Mouse (Mus musculus): Measurements from ENCODE around the gene Bzw2.

Bzw2 gene

GRCm38 (mm10) chr12:36135409-36135808, 22.5 kb downstream of the Bzw2 start:
- in situ Hi-C loops (cut with MboI): no loop called here

GRCm38 (mm10) chr12:36134111-36134510, 23.8 kb downstream of the Bzw2 start:
- in situ Hi-C loops (cut with MboI): no loop called here

GRCm38 (mm10) chr12:36133547-36133946, 24.3 kb downstream of the Bzw2 start:
- in situ Hi-C loops (cut with MboI): no loop called here

- in situ Hi-C loops (cut with MboI): no loop called here
Measured at GRCm38 (mm10) chr12:36132668-36133067, 25.2 kb downstream of the Bzw2 start.

GRCm38 (mm10) chr12:36132254-36132653, 25.6 kb downstream of the Bzw2 start:
- in situ Hi-C loops (cut with MboI): no loop called here

- in situ Hi-C loops (cut with MboI): no loop called here
Measured at GRCm38 (mm10) chr12:36129826-36130225, 28.1 kb downstream of the Bzw2 start.

GRCm38 (mm10) chr12:36126049-36126448, 31.8 kb downstream of the Bzw2 start:
- in situ Hi-C loops (cut with MboI): no loop called here

GRCm38 (mm10) chr12:36119244-36119643, 38.6 kb downstream of the Bzw2 start:
- in situ Hi-C loops (cut with MboI): no loop called here

GRCm38 (mm10) chr12:36117161-36117560, 40.7 kb downstream of the Bzw2 start:
- in situ Hi-C loops (cut with MboI): no loop called here

- in situ Hi-C loops (cut with MboI): no loop called here
Measured at GRCm38 (mm10) chr12:36112081-36112480, 45.8 kb downstream of the Bzw2 start.

- in situ Hi-C loops (cut with MboI): no loop called here
Measured at GRCm38 (mm10) chr12:36111110-36111509, 46.8 kb downstream of the Bzw2 start.

GRCm38 (mm10) chr12:36110457-36110856, 47.4 kb downstream of the Bzw2 start:
- in situ Hi-C loops (cut with MboI): no loop called here

GRCm38 (mm10) chr12:36108442-36108841, 49.4 kb downstream of the Bzw2 start:
- in situ Hi-C loops (cut with MboI): no loop called here

- in situ Hi-C loops (cut with MboI): no loop called here
Measured at GRCm38 (mm10) chr12:36103592-36103910, 54.3 kb downstream of the Bzw2 start.

GRCm38 (mm10) chr12:36102733-36103591, 54.9 kb downstream of the Bzw2 start:
- in situ Hi-C loops (cut with MboI): no loop called here

- in situ Hi-C loops (cut with MboI): no loop called here
Measured at GRCm38 (mm10) chr12:36095371-36095880, 62.5 kb downstream of the Bzw2 start.

- in situ Hi-C loops (cut with MboI): no loop called here
Measured at GRCm38 (mm10) chr12:36093081-36093670, 64.7 kb downstream of the Bzw2 start.

GRCm38 (mm10) chr12:36091964-36092363, 65.9 kb downstream of the Bzw2 start:
- in situ Hi-C loops (cut with MboI): no loop called here

GRCm38 (mm10) chr12:36089221-36089620, 68.7 kb downstream of the Bzw2 start:
- in situ Hi-C loops (cut with MboI): no loop called here

GRCm38 (mm10) chr12:36088804-36089203, 69.1 kb downstream of the Bzw2 start:
- in situ Hi-C loops (cut with MboI): no loop called here

GRCm38 (mm10) chr12:36085380-36085779, 72.5 kb downstream of the Bzw2 start:
- in situ Hi-C loops (cut with MboI): no loop called here

- in situ Hi-C loops (cut with MboI): no loop called here
Measured at GRCm38 (mm10) chr12:36078101-36078899, 79.6 kb downstream of the Bzw2 start.
